Mouse (Mus musculus): ENCODE measurements around the gene Zfp318.

DNA sequence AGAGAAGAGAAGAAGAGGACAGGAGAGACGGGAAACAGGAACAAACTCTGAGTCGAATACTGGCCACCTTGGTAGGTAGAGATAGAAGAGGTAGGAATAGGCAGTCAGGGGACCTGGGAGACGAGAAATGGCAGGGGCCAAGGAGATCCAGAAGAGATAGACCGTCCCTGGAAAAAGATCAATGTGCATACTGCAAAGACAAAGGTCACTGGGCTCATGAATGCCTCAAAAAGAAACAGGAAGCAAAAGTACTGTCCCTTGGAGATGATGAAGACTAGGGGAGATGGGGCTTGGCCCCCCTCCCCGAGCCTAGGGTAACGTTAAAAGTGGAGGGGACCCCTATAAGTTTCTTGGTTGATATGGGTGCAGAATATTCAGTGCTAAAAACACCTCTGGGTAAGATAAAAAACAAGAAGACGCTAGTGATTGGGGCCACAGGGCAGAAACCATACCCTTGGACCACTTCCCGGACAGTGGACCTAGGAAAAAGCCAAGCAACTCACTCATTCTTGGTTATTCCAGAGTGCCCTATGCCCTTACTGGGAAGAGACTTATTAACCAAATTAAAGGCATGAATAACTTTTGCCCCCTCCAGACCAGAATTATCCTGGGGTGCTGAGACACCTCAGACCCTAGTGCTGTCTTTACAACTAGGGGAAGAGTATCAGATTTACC lies 32.4 kb upstream of the Zfp318 start:
- TF ChIP-seq CTCF (IDR thresholded peaks at IDR 0.05; ENCODE audit: low read depth, low read length) = no peak
- TF ChIP-seq POLR2A (IDR thresholded peaks at IDR 0.05; ENCODE audit: borderline replicate concordance, low read depth, low read length) = no peak

All from bone marrow macrophage, adult 2 months (primary cell).